Mouse (Mus musculus): ENCODE measurements at regions not wholly inside any gene's neighbourhood (a gene's known extent, or its start where the extent isn't known, plus 50 kb on each side); places are given as distances from the start of the nearest gene placed in this dataset.

DNA sequence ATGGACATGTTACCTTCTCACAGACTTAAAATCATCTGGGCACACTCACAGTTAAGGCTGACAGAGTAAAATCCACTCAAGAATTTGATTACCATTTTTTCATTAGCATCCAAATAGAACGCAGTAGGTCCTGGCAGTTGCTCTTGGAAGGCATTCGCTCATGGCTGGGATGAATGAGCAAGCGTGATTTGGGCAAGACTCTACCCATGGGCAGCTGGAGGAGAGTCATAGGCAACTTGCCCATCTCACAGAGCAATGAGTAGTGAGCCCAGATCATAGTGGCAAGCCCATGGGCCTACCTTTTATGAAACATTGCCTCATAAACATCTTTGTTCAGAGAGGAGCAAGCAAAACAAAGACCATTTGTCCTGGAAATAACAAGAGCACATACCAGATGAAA is 345.9 kb upstream of the Sash1 start:
- DNase-seq (ENCODE audit: low read depth) = peak; percentile 76
- TF ChIP-seq CTCF (IDR thresholded peaks at IDR 0.05; ENCODE audit: borderline replicate concordance, extremely low read depth, insufficient read depth, insufficient read length) (no peak), POLR2A (IDR thresholded peaks at IDR 0.05; ENCODE audit: borderline replicate concordance, extremely low read depth, insufficient read depth, insufficient read length, poor library complexity, severe bottlenecking) (no peak)

GRCm38 (mm10) chr10:9229116-9229515 is 343.2 kb upstream of the Sash1 start:
- TF ChIP-seq CTCF (IDR thresholded peaks at IDR 0.05; ENCODE audit: borderline replicate concordance, extremely low read depth, insufficient read depth, insufficient read length) (no peak), POLR2A (IDR thresholded peaks at IDR 0.05; ENCODE audit: borderline replicate concordance, extremely low read depth, insufficient read depth, insufficient read length, poor library complexity, severe bottlenecking) (no peak)

GRCm38 (mm10) chr10:9227361-9227760 is 341.5 kb upstream of the Sash1 start:
- TF ChIP-seq CTCF (IDR thresholded peaks at IDR 0.05; ENCODE audit: borderline replicate concordance, extremely low read depth, insufficient read depth, insufficient read length) = no peak
- TF ChIP-seq POLR2A (IDR thresholded peaks at IDR 0.05; ENCODE audit: borderline replicate concordance, extremely low read depth, insufficient read depth, insufficient read length, poor library complexity, severe bottlenecking) = no peak
- peak; percentile 67 for DNase-seq (ENCODE audit: low read depth)

More at GRCm38 (mm10) chr10:9229116-9229515, 343.2 kb upstream of the Sash1 start:
- peak; percentile 47 for DNase-seq (ENCODE audit: low read depth)

DNA sequence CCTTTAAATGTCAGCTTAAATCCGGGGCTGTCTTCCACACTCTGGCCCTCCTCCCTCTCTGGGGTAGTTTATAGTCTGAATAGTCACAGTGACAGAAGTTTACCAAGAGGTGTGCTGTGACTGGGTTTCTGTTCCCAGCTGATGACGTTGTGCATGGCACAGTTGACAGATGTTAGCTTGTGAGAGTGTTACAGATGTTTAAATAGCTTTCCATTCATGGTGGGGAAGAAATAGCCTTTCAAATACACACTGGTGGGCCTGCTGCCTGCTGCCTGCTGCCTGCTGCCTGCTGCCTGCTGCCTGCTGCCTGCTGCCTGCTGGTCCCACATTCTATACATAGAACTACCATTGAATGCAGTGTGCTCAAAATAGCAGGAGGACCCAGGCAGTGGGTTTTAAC is 324.8 kb upstream of the Sash1 start:
- peak; percentile 37 for DNase-seq (ENCODE audit: low read depth)
- TF ChIP-seq POLR2A (IDR thresholded peaks at IDR 0.05; ENCODE audit: borderline replicate concordance, extremely low read depth, insufficient read depth, insufficient read length, poor library complexity, severe bottlenecking) = no peak
- TF ChIP-seq CTCF (IDR thresholded peaks at IDR 0.05; ENCODE audit: borderline replicate concordance, extremely low read depth, insufficient read depth, insufficient read length) = no peak

DNA sequence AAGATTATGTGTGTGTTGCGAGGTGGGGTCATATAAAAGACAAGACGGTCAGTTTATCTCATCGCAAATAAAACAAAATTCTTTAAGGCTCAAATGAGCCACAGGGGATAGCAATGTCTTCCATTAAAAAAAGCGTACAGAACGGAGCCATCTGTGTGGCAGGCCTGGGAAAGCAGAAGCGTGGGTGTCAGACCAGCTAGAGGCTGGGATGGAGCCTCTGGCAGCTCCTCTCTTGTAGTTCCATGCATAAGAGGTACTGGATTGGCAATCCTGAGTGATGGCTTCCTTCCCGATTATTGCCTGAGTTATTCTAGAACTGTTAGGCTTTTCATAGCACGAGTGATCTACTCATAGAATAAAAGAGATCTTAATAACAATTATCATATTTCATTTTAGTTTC is 318.2 kb upstream of the Sash1 start:
- TF ChIP-seq CTCF (IDR thresholded peaks at IDR 0.05; ENCODE audit: borderline replicate concordance, extremely low read depth, insufficient read depth, insufficient read length) = no peak
- no peak for TF ChIP-seq POLR2A (IDR thresholded peaks at IDR 0.05; ENCODE audit: borderline replicate concordance, extremely low read depth, insufficient read depth, insufficient read length, poor library complexity, severe bottlenecking)
- DNase-seq (ENCODE audit: low read depth) = peak; percentile 28

DNA sequence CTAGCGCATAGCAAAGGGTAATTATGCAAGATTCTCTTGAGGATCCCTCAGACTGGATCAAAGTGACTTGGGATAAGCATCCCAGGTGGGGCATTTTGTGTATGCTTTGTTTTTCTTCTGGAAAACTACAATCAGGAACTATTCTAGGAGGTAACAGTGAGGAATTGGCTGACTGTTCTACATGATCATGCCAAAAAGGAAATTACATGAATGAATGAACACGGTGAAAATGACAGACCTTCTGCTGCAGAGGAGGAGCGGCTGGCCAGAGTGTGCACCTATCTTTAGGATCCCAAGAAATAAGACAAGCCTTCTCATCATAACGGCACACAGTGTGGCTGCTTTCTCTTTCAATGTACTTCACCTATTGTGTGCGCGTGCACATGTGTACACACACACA is 317.5 kb upstream of the Sash1 start:
- peak; percentile 17 for DNase-seq (ENCODE audit: low read depth)
- TF ChIP-seq POLR2A (IDR thresholded peaks at IDR 0.05; ENCODE audit: borderline replicate concordance, extremely low read depth, insufficient read depth, insufficient read length, poor library complexity, severe bottlenecking) = no peak
- TF ChIP-seq CTCF (IDR thresholded peaks at IDR 0.05; ENCODE audit: borderline replicate concordance, extremely low read depth, insufficient read depth, insufficient read length) = no peak

GRCm38 (mm10) chr10:9202922-9203321 is 317.1 kb upstream of the Sash1 start:
- TF ChIP-seq CTCF (IDR thresholded peaks at IDR 0.05; ENCODE audit: borderline replicate concordance, extremely low read depth, insufficient read depth, insufficient read length) (no peak), POLR2A (IDR thresholded peaks at IDR 0.05; ENCODE audit: borderline replicate concordance, extremely low read depth, insufficient read depth, insufficient read length, poor library complexity, severe bottlenecking) (no peak)
- DNase-seq (ENCODE audit: low read depth) = peak; percentile 24

GRCm38 (mm10) chr10:9174997-9175396 is 289.1 kb upstream of the Sash1 start:
- TF ChIP-seq CTCF (IDR thresholded peaks at IDR 0.05; ENCODE audit: borderline replicate concordance, extremely low read depth, insufficient read depth, insufficient read length) (peak; percentile 51; the same call in 1 of the 2 replicates), POLR2A (IDR thresholded peaks at IDR 0.05; ENCODE audit: borderline replicate concordance, extremely low read depth, insufficient read depth, insufficient read length, poor library complexity, severe bottlenecking) (no peak)
- peak; percentile 44 for DNase-seq (ENCODE audit: low read depth)

GRCm38 (mm10) chr10:9173509-9173908 is 287.6 kb upstream of the Sash1 start:
- TF ChIP-seq CTCF (IDR thresholded peaks at IDR 0.05; ENCODE audit: borderline replicate concordance, extremely low read depth, insufficient read depth, insufficient read length) (no peak), POLR2A (IDR thresholded peaks at IDR 0.05; ENCODE audit: borderline replicate concordance, extremely low read depth, insufficient read depth, insufficient read length, poor library complexity, severe bottlenecking) (no peak)
- no peak for DNase-seq (ENCODE audit: low read depth)

GRCm38 (mm10) chr10:9168725-9169124 is 282.9 kb upstream of the Sash1 start:
- peak; percentile 73 for DNase-seq (ENCODE audit: low read depth)
- TF ChIP-seq POLR2A (IDR thresholded peaks at IDR 0.05; ENCODE audit: borderline replicate concordance, extremely low read depth, insufficient read depth, insufficient read length, poor library complexity, severe bottlenecking) (no peak), CTCF (IDR thresholded peaks at IDR 0.05; ENCODE audit: borderline replicate concordance, extremely low read depth, insufficient read depth, insufficient read length) (no peak)

DNA sequence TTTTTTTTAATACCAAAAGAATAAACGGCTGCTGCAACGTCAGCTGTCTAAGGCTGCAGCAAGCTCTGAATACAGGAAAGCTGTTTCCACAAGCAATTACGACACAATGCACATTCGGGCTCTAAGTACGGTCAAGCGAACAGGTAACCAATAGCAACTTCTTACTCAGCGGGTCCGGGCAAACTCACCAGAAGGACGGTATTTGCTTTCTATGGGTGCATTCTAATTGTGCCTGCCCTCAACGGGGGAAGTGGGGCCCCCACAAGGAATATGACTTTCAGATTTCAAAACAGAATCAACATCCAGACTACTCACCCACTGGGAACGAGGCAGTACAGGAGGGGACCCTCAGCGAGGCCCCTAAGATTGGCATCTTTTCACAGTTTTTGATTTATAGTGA is 280.1 kb upstream of the Sash1 start:
- peak; percentile 84 for DNase-seq (ENCODE audit: low read depth)
- TF ChIP-seq CTCF (IDR thresholded peaks at IDR 0.05; ENCODE audit: borderline replicate concordance, extremely low read depth, insufficient read depth, insufficient read length) (no peak), POLR2A (IDR thresholded peaks at IDR 0.05; ENCODE audit: borderline replicate concordance, extremely low read depth, insufficient read depth, insufficient read length, poor library complexity, severe bottlenecking) (no peak)

GRCm38 (mm10) chr10:9165598-9165997 is 279.7 kb upstream of the Sash1 start:
- TF ChIP-seq CTCF (IDR thresholded peaks at IDR 0.05; ENCODE audit: borderline replicate concordance, extremely low read depth, insufficient read depth, insufficient read length) = no peak
- no peak for TF ChIP-seq POLR2A (IDR thresholded peaks at IDR 0.05; ENCODE audit: borderline replicate concordance, extremely low read depth, insufficient read depth, insufficient read length, poor library complexity, severe bottlenecking)
- DNase-seq (ENCODE audit: low read depth) = no peak

Measured in brain, embryonic 14.5 days (tissue).